Mouse (Mus musculus) CH12.LX (cell line): ENCODE data around the gene Gm20388. TPM values are rescaled to one million over a fixed set of nuclear protein-coding genes. Genes with fewer than 3 reads are reported as not detected.

ENCODE experiments used
- DNase-seq: peaks from one replicate; pipeline ENCODE4 v3.0.0-alpha.2; 2013; ENCODE audit errors: extremely low read depth
- H3K27ac ChIP-seq: 2 replicates; pipeline ENCODE4 v1.5.1; 2012; ENCODE audit warnings: low read depth, mild to moderate bottlenecking, control low read depth, moderate library complexity; ENCODE audit not compliant: insufficient read depth
- H3K27me3 ChIP-seq: replicated peaks from 2 replicates; pipeline ENCODE3; 2012; ENCODE audit warnings: inconsistent platforms
- H3K36me3 ChIP-seq, 2 experiments: replicated peaks in 1 of 2; 2 replicates each; pipeline versions ENCODE3 to v1.6.1; 2012; ENCODE audit warnings: inconsistent platforms in 1 of 2, low read length in 1 of 2, mild to moderate bottlenecking in 1 of 2, mixed read lengths in 1 of 2, moderate library complexity in 1 of 2; ENCODE audit not compliant: control insufficient read depth in 1 of 2, insufficient read depth in 1 of 2
- H3K4me1 ChIP-seq, 2 experiments: 2 replicates each; pipeline ENCODE4 v1.6.1; 2012; ENCODE audit warnings: inconsistent platforms in 1 of 2, moderate library complexity in 1 of 2; ENCODE audit not compliant: insufficient read depth in 2 of 2, control insufficient read depth in 1 of 2
- H3K4me2 ChIP-seq: 2 replicates; pipeline ENCODE4 v1.6.1; 2012; ENCODE audit warnings: low read depth, mild to moderate bottlenecking, control low read depth; ENCODE audit not compliant: poor library complexity, insufficient read depth, severe bottlenecking
- H3K4me3 ChIP-seq, 3 experiments: fragments of 150-350 bp in 1 of 3; sonication (generic) in 1 of 3; replicated peaks in 1 of 3; 2 replicates each; pipeline versions ENCODE3 to v1.5.1; 2011 to 2012; ENCODE audit warnings: low read depth in 2 of 3, low read length in 2 of 3, mild to moderate bottlenecking in 2 of 3, moderate library complexity in 2 of 3, control low read depth in 1 of 3, improper control_type of control experiment in 1 of 3, inconsistent platforms in 1 of 3, mixed read lengths in 1 of 3; ENCODE audit not compliant: poor library complexity in 1 of 3
- H3K79me2 ChIP-seq: replicated peaks from 2 replicates; pipeline ENCODE4 v1.6.1; 2012; ENCODE audit warnings: mild to moderate bottlenecking, moderate library complexity; ENCODE audit not compliant: control insufficient read depth, poor library complexity, insufficient read depth, severe bottlenecking; ENCODE audit errors: extremely low read depth
- H3K9ac ChIP-seq: 2 replicates; pipeline ENCODE4 v1.6.1; 2012; ENCODE audit warnings: low read depth, mild to moderate bottlenecking, control low read depth, moderate library complexity; ENCODE audit not compliant: insufficient read depth
- H3K9me3 ChIP-seq: replicated peaks from 2 replicates; pipeline ENCODE3; 2012; ENCODE audit warnings: low read length, inconsistent platforms, mixed read lengths
- CHD1 ChIP-seq: IDR thresholded peaks from 2 replicates; pipeline ENCODE4 v1.6.1; 2012; ENCODE audit warnings: low read depth, low read length, improper control_type of control experiment, inconsistent platforms
- CHD2 ChIP-seq: IDR thresholded peaks from 2 replicates; pipeline ENCODE4 v1.6.1; 2011; ENCODE audit warnings: low read length, improper control_type of control experiment
- CTCF ChIP-seq, 2 experiments: IDR thresholded peaks in 1 of 2; conservative IDR thresholded peaks in 1 of 2; 2 replicates each; pipeline ENCODE4 v1.5.1; 2011 to 2012; ENCODE audit warnings: low read depth in 2 of 2, low read length in 2 of 2, improper control_type of control experiment in 1 of 2, inconsistent platforms in 1 of 2, mild to moderate bottlenecking in 1 of 2, moderate library complexity in 1 of 2
- E2F4 ChIP-seq: IDR thresholded peaks from 2 replicates; pipeline ENCODE4 v1.6.1; 2011; ENCODE audit warnings: low read depth, low read length, improper control_type of control experiment; ENCODE audit not compliant: insufficient replicate concordance
- EP300 ChIP-seq: IDR thresholded peaks from 2 replicates; pipeline ENCODE4 v1.6.1; 2011; ENCODE audit warnings: low read length, improper control_type of control experiment
- ETS1 ChIP-seq: conservative IDR thresholded peaks from 2 replicates; pipeline ENCODE4 v1.6.1; 2012; ENCODE audit warnings: low read depth, mild to moderate bottlenecking, inconsistent platforms, low read length, improper control_type of control experiment, moderate library complexity
- JUND ChIP-seq: conservative IDR thresholded peaks from 2 replicates; pipeline ENCODE4 v1.6.1; 2011; ENCODE audit warnings: low read depth, low read length, improper control_type of control experiment
- KAT2A ChIP-seq: IDR thresholded peaks from 2 replicates; pipeline ENCODE4 v1.6.1; 2012; ENCODE audit warnings: low read length, improper control_type of control experiment, inconsistent platforms; ENCODE audit not compliant: insufficient replicate concordance
- MAX ChIP-seq: IDR thresholded peaks from 2 replicates; pipeline ENCODE4 v1.6.1; 2011; ENCODE audit warnings: low read length, improper control_type of control experiment
- MEF2A ChIP-seq: IDR thresholded peaks from 2 replicates; pipeline ENCODE4 v1.6.1; 2014; ENCODE audit warnings: low read depth, mild to moderate bottlenecking, inconsistent platforms, low read length, improper control_type of control experiment, borderline replicate concordance
- MXI1 ChIP-seq: IDR thresholded peaks from 2 replicates; pipeline ENCODE4 v1.6.1; 2011; ENCODE audit warnings: mild to moderate bottlenecking, low read depth, low read length, improper control_type of control experiment
- MYC ChIP-seq: IDR thresholded peaks from 2 replicates; pipeline ENCODE4 v1.6.1; 2011; ENCODE audit warnings: low read depth, mild to moderate bottlenecking, improper control_type of control experiment, low read length
- PAX5 ChIP-seq: IDR thresholded peaks from 2 replicates; pipeline ENCODE4 v1.6.1; 2012; ENCODE audit warnings: low read length, inconsistent platforms, mixed read lengths
- RAD21 ChIP-seq: IDR thresholded peaks from 2 replicates; pipeline ENCODE4 v1.6.1; 2011; ENCODE audit warnings: low read depth, mild to moderate bottlenecking, low read length, improper control_type of control experiment, moderate library complexity
- SIN3A ChIP-seq: IDR thresholded peaks from 2 replicates; pipeline ENCODE4 v1.6.1; 2012; ENCODE audit warnings: low read length, improper control_type of control experiment, inconsistent platforms
- SMC3 ChIP-seq: IDR thresholded peaks from 2 replicates; pipeline ENCODE4 v1.6.1; 2011; ENCODE audit warnings: low read depth, low read length, improper control_type of control experiment
- TBP ChIP-seq: conservative IDR thresholded peaks from 2 replicates; pipeline ENCODE4 v1.6.1; 2011; ENCODE audit warnings: low read depth, low read length, improper control_type of control experiment
- TCF12 ChIP-seq: IDR thresholded peaks from 2 replicates; pipeline ENCODE4 v1.6.1; 2014; ENCODE audit warnings: low read depth, mild to moderate bottlenecking, inconsistent platforms, low read length, improper control_type of control experiment
- USF2 ChIP-seq: conservative IDR thresholded peaks from 2 replicates; pipeline ENCODE4 v1.6.1; 2011; ENCODE audit warnings: low read depth, low read length, improper control_type of control experiment
- ZKSCAN1 ChIP-seq: IDR thresholded peaks from 2 replicates; pipeline ENCODE4 v1.6.1; 2012; ENCODE audit warnings: low read depth, inconsistent platforms, low read length, improper control_type of control experiment, borderline replicate concordance
- ZMIZ1 ChIP-seq: IDR thresholded peaks from 2 replicates; pipeline ENCODE4 v1.6.1; 2012; ENCODE audit warnings: low read depth, mild to moderate bottlenecking, inconsistent platforms, low read length, improper control_type of control experiment
- dilution Hi-C: fragments of 300-500 bp; cut with MboI; formaldehyde crosslinking; loops from 2 replicates; pipeline ENCODE4 v1.14.3; 2020; ENCODE audit warnings: low sequenced_read_pairs; ENCODE audit not compliant: extremely low pct_unique_long_range_greater_than_20kb, extremely low pct_ligation_motif_present
- in situ Hi-C: fragments of 300-500 bp; cut with MboI; formaldehyde crosslinking; loops from 3 replicates; pipeline ENCODE4 v1.14.3; 2019; ENCODE audit warnings: low sequenced_read_pairs, low pct_ligation_motif_present, low pct_unique_long_range_greater_than_20kb, mixed read lengths
- polyA plus RNA-seq: library from polyadenylated mRNA; unstranded; fragments of >175 nt; gene quantifications from 2 replicates; pipeline ENCODE4 v1.2.1, GENCODE M21; 2012; ENCODE audit warnings: low read depth; ENCODE audit not compliant: insufficient read length
- total RNA-seq, 2 experiments: library from RNA; depleted of rRNA; stranded (reverse); fragments of 300-350 nt in 1 of 2; fragments of >200 nt in 1 of 2; gene quantifications; 2 replicates each; pipeline ENCODE4 v1.2.3; 2012 to 2014

Gene Gm20388
- total and polyA plus RNA-seq, 3 experiments, result 14.8 to 26.3 (median 22.2) TPM

GRCm38 (mm10) chr8:122464985-122465384, 2554.3 kb downstream of the Gm20388 start:
- Histone ChIP-seq H3K4me1 (peaks cover 7 to 29% of the 10 kb centered on the region in 2 experiments), H3K4me3 (no peak overlapping the region), H3K4me2 (no peak overlapping the region), H3K27ac (no peak overlapping the region), H3K9ac (no peak overlapping the region), H3K9me3 (peaks cover 3% of the 10 kb centered on the region), H3K36me3 (peaks cover 19 to 51% of the 10 kb centered on the region in 2 experiments), H3K27me3 (peaks cover 21% of the 10 kb centered on the region), H3K79me2 (no peaks in the 10 kb centered on the region)
- TF ChIP-seq TCF12 (no peak), MAX (no peak), CHD1 (no peak)
- no peak for DNase-seq
- in situ Hi-C loops (no loop called here), dilution Hi-C loops (no loop called here)

GRCm38 (mm10) chr8:122467816-122468215, 2557.2 kb downstream of the Gm20388 start:
- Histone ChIP-seq H3K4me1 (peaks cover 0 to 8% of the 10 kb centered on the region in 2 experiments; a peak in 1 of 4 replicates), H3K79me2 (no peaks in the 10 kb centered on the region), H3K4me3 (no peak overlapping the region), H3K9me3 (peaks cover 3% of the 10 kb centered on the region), H3K27ac (no peak overlapping the region), H3K9ac (no peak overlapping the region), H3K27me3 (no peaks in the 10 kb centered on the region), H3K4me2 (no peak overlapping the region), H3K36me3 (peaks cover 19 to 73% of the 10 kb centered on the region in 2 experiments)
- TF ChIP-seq EP300, result no peak
- TF ChIP-seq TCF12, result no peak
- no peak for TF ChIP-seq SIN3A
- TF ChIP-seq TBP, result no peak
- no peak for TF ChIP-seq CHD2
- TF ChIP-seq E2F4, result no peak
- TF ChIP-seq USF2, result no peak
- TF ChIP-seq MEF2A, result no peak
- DNase-seq, result no peak
- in situ Hi-C loops, result no loop called here
- dilution Hi-C loops, result no loop called here

DNA sequence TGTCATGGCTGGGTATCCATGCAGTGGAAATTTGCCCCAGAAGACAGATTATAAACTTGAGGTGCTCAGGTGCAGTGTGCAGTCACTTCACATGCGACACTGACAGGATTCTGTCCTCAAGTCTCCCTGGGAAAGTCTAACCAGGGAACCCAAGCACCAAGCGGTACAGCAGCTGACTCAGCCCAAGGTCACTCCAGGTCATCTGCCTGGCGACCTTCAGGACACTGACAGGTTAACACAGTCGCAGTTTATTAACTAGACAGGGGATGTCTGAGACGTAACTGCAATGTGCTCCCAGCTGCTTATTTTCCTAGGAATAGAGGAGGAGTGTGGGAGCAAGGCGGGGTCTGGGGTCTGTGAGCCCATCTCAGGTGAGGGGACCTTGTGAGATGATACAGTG, 2558.8 kb downstream of the Gm20388 start:
- no peak overlapping the region for H3K9ac ChIP-seq
- dilution Hi-C loops (no loop called here), in situ Hi-C loops (no loop called here)
- TF ChIP-seq KAT2A (no peak), EP300 (no peak), PAX5 (no peak), SIN3A (no peak), USF2 (no peak), ZKSCAN1 (no peak), SMC3 (no peak), JUND (no peak), MXI1 (no peak), MYC (no peak), ETS1 (no peak), RAD21 (no peak), CTCF (conservative IDR thresholded peaks at IDR 0.05 in 1 of 2, IDR thresholded peaks at IDR 0.05 in 1 of 2; ENCODE audit: low read depth in 2 of 2, low read length in 2 of 2) (no peak), ZMIZ1 (no peak)
- H3K27me3 ChIP-seq, result no peaks in the 10 kb centered on the region
- peaks cover 5 to 15% of the 10 kb centered on the region in 2 experiments for H3K4me1 ChIP-seq
- peaks cover 23 to 86% of the 10 kb centered on the region in 2 experiments for H3K36me3 ChIP-seq
- no peak for DNase-seq
- H3K9me3 ChIP-seq, result no peaks in the 10 kb centered on the region
- no peaks in the 10 kb centered on the region for H3K79me2 ChIP-seq
- H3K4me3 ChIP-seq, result no peak overlapping the region
- no peak overlapping the region for H3K4me2 ChIP-seq
- H3K27ac ChIP-seq, result no peak overlapping the region
